Mouse (Mus musculus): ENCODE measurements around the gene Entpd1. TPM values are rescaled to one million over a fixed set of nuclear protein-coding genes. Genes with fewer than 3 reads are reported as not detected.

Gene Entpd1
- polyA plus RNA-seq, 1 experiment from 2014 or later: 10.4 TPM

DNA sequence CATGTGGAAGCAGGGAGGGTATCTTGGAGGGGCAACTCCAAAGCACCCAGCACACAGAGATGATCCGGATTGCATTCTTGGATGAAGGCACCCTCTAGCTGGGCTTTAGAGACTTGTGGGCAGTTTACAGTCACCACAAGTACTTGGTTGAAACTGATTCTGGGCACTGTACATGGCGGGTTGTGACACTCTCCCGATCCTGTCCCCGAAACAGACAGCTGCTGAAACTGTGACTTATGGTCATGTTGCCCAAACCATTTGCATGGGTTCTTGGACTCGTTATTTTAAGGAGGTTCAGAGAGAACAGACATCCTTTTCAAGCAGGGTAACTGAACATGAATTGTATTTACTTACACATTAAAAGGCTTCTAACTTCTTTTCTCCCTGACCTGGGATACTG lies 44.0 kb downstream of the Entpd1 start:
- Histone ChIP-seq H3K36me3 (no peaks in the 10 kb centered on the region), H3K27me3 (replicated peaks) (no peaks in the 10 kb centered on the region), H3K9ac (no peak overlapping the region), H3K4me2 (replicated peaks) (no peak overlapping the region), H3K9me3 (no peaks in the 10 kb centered on the region), H3K27ac (no peak overlapping the region), H3K4me3 (no peak overlapping the region), H3K4me1 (peaks cover 6% of the 10 kb centered on the region; the same call in 1 of the 2 replicates)
- no peak for ATAC-seq (ENCODE audit: low FRiP score, low read depth)
- WGBS: 89% methylated on average over 5 of the region's 5 CpGs

DNA sequence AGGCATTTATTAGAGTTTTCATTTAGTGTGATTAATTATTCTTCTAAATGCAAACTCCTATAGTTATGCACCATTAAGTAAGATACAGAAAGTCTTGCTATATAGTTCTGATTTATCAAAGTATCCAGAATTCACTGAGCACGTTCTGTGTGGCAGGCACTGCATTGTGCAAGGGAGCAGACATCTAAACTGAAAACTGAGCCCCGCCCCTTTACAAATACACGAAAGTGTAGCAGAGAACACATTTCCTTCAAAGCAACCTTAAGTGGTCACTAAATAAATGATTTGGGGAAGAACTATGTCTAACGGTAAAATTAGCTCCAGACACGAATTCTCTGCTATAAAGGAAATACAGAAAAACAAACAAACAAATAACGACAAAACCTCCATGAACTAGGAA lies 46.1 kb downstream of the Entpd1 start:
- no peaks in the 10 kb centered on the region for H3K9me3 ChIP-seq
- no peaks in the 10 kb centered on the region for H3K36me3 ChIP-seq
- H3K4me1 ChIP-seq: peaks cover 6% of the 10 kb centered on the region; the same call in 1 of the 2 replicates
- no peak for ATAC-seq (ENCODE audit: low FRiP score, low read depth)
- 74% methylated on average over 6 of the region's 6 CpGs for WGBS
- H3K27ac ChIP-seq: no peak overlapping the region
- no peak overlapping the region for H3K9ac ChIP-seq
- no peaks in the 10 kb centered on the region for H3K27me3 ChIP-seq (replicated peaks)
- H3K4me3 ChIP-seq: no peak overlapping the region
- no peak overlapping the region for H3K4me2 ChIP-seq (replicated peaks)

DNA sequence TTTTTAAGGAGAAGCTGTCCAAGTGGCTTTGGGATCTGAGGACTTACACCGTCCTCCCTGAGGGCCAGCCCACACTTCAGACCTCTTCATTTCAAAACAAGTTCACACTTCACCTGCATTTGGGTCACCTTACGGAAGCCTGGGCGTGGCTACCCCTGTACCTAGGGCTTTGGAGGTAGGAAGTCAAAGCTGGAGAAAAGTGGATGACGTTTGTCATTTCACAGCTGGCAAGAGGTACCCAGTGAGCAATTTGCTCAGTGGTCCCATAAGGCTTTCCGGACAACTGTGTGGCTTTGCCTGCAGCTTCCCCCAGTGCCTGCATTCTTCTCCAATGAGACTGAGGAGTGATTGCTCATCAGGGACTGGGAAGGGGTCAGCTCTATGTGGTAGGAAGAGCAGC lies 46.8 kb downstream of the Entpd1 start:
- Histone ChIP-seq H3K9ac (no peak overlapping the region), H3K27ac (no peak overlapping the region), H3K27me3 (replicated peaks) (no peaks in the 10 kb centered on the region), H3K36me3 (no peaks in the 10 kb centered on the region), H3K4me2 (replicated peaks) (peak overlapping the region; percentile 64; the same call in 1 of the 2 replicates), H3K4me1 (peaks cover 6% of the 10 kb centered on the region; the same call in 1 of the 2 replicates), H3K4me3 (no peak overlapping the region), H3K9me3 (no peaks in the 10 kb centered on the region)
- ATAC-seq (ENCODE audit: low FRiP score, low read depth): no peak
- WGBS: 51% methylated on average over 5 of the region's 5 CpGs

DNA sequence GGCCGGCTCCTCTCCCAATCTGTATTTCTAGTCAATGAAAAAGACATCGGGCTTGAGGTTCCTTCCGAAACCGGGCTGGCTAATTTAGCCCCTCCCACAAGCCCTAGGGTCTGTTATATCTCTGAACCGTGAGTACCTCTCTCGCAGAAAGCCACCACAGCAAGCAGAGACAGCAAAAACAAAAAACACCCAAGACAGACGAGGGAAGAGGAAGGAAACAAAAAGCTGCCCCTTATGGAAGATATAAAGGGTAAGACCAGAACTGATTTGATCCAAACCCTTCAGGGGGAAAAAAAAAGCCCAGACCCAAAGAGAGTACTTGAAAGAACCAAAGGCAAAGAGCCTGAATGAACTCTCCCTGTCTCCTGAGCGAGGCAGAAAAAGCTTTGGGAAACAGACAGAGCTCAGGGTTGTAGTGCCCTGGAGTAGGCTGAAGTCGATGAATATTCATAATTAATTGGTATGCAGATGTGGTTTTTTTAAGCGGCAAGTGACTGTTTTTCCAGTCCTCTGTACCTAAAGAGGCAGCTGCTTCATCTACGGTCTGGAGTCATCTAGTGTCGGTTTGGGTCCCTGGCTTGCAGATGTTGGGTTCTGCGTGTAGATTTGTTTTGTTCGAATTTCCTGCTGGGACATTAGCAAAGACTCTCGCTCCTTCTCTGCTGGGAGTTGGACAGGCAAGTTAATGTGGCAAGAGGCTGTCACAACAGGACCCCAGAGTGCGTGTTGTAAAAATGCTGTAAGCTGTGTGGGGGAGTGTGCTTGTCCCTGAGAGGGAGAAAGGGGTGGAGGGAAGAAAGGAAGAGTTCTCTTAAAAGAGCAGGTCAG lies 47.7 kb downstream of the Entpd1 start:
- Histone ChIP-seq H3K4me3 (peak overlapping the region; percentile 41), H3K27me3 (replicated peaks) (no peaks in the 10 kb centered on the region), H3K27ac (peak overlapping the region; percentile 51), H3K36me3 (no peaks in the 10 kb centered on the region), H3K9me3 (no peaks in the 10 kb centered on the region), H3K9ac (peak overlapping the region; percentile 55), H3K4me2 (replicated peaks) (peak overlapping the region; percentile 64), H3K4me1 (peaks cover 6% of the 10 kb centered on the region; the same call in 1 of the 2 replicates)
- peak; percentile 83 for ATAC-seq (ENCODE audit: low FRiP score, low read depth)
- WGBS: under 1% methylated on average over 16 of the region's 16 CpGs

DNA sequence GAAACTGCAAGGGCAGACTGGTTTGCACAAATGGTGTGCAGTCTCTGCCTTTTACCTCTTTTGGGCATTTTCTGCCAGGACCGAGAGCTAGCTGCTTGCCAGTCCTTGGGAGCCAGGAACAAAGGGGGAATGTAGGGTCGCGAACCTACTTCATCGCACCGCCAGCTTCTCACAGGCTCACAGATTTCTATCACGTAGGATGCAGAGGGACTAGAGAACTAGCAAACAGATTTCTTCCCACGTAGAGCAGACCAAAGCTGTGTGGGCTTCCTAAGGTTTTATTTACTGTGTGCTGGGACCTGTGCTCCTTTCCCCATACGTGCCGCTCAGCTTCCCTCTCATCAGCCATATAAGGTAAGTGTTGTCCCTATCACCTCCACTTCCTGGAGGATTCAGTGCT lies 48.3 kb downstream of the Entpd1 start:
- no peaks in the 10 kb centered on the region for H3K9me3 ChIP-seq
- ATAC-seq (ENCODE audit: low FRiP score, low read depth): peak; percentile 52; the same call in 1 of the 2 replicates
- H3K4me2 ChIP-seq (replicated peaks): peak overlapping the region; percentile 64
- peaks cover 6% of the 10 kb centered on the region; the same call in 1 of the 2 replicates for H3K4me1 ChIP-seq
- no peaks in the 10 kb centered on the region for H3K36me3 ChIP-seq
- WGBS: 10% methylated on average over 9 of the region's 9 CpGs
- H3K4me3 ChIP-seq: peak overlapping the region; percentile 41
- H3K27me3 ChIP-seq (replicated peaks): no peaks in the 10 kb centered on the region
- H3K9ac ChIP-seq: peak overlapping the region; percentile 55
- H3K27ac ChIP-seq: peak overlapping the region; percentile 51

DNA sequence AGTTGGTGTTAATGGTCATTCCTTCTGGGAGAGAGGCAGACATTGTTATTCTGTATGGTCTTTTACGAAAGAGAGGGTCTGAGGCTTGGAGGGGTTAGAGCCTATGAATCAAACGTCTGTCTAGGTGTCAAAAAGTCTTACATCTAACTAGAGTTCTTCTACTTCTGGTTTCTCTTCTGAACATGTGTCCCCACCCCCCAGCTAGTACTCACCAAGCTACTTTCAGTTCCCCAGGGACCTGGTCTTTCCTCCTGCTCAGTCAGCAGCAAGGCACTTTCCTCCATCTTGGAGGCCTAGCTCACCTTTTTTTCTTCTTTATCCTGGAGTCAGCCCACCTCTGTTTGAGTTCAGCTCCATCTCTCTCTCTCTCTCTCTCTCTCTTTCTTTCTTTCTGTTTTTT lies 48.9 kb downstream of the Entpd1 start:
- Histone ChIP-seq H3K27me3 (replicated peaks) (no peaks in the 10 kb centered on the region), H3K4me1 (peaks cover 6% of the 10 kb centered on the region; the same call in 1 of the 2 replicates), H3K36me3 (no peaks in the 10 kb centered on the region), H3K4me2 (replicated peaks) (peak overlapping the region; percentile 64), H3K9ac (no peak overlapping the region), H3K9me3 (no peaks in the 10 kb centered on the region), H3K27ac (no peak overlapping the region), H3K4me3 (0 out of 2 replicates have a peak overlapping the region, but pooled peaks have one; percentile 41)
- 76% methylated on average over 2 of the region's 2 CpGs for WGBS
- ATAC-seq (ENCODE audit: low FRiP score, low read depth): no peak

DNA sequence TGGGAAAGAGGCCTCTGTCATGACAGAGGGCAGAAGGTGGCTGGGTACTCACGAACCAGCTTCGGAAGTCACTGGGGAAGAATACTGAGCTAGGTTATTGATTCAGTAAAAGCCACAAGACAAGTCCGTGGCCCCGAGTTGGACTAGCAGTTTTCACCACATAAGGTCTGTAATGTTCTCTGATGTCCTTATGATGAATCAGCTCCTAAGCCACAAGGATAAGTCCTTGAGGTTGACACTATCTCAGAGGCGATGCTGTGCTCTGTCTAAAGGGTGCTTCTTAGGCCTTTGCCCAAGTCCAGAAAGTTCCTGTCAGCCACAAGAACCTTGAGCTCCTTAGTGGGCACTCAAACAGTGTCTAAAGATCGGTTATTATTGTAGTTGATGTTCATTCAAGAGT lies 49.7 kb downstream of the Entpd1 start:
- Histone ChIP-seq H3K4me1 (peaks cover 6% of the 10 kb centered on the region; the same call in 1 of the 2 replicates), H3K9me3 (no peaks in the 10 kb centered on the region), H3K9ac (no peak overlapping the region), H3K27ac (no peak overlapping the region), H3K4me2 (replicated peaks) (no peak overlapping the region; the same call in 1 of the 2 replicates), H3K36me3 (no peaks in the 10 kb centered on the region), H3K4me3 (no peak overlapping the region), H3K27me3 (replicated peaks) (no peaks in the 10 kb centered on the region)
- 87% methylated on average over 6 of the region's 6 CpGs for WGBS
- ATAC-seq (ENCODE audit: low FRiP score, low read depth): no peak

DNA sequence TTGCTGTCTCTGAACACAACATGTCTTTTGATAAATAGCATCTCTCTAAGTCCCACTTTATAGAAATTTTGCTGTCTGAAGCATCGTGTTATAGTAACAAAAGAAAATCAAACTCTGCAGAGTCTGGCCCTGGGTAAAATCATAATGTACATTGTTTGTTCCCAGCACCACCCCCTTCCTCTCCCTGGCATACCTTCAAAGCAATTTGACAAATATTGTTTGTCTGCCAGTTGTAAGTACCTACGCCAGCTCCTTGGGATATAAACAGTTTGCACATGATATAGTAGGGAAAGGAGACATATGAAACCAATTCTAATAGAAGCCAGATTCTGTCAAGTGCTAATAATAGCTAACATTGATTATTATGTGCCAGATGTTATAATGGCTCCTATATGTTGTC lies 50.6 kb downstream of the Entpd1 start:
- Histone ChIP-seq H3K4me2 (replicated peaks) (no peak overlapping the region), H3K27me3 (replicated peaks) (no peaks in the 10 kb centered on the region), H3K4me1 (peaks cover 6% of the 10 kb centered on the region; the same call in 1 of the 2 replicates), H3K9me3 (no peaks in the 10 kb centered on the region), H3K9ac (no peak overlapping the region), H3K36me3 (no peaks in the 10 kb centered on the region), H3K27ac (no peak overlapping the region), H3K4me3 (no peak overlapping the region)
- ATAC-seq (ENCODE audit: low FRiP score, low read depth): no peak
- WGBS: 92% methylated on average over 2 of the region's 2 CpGs

DNA sequence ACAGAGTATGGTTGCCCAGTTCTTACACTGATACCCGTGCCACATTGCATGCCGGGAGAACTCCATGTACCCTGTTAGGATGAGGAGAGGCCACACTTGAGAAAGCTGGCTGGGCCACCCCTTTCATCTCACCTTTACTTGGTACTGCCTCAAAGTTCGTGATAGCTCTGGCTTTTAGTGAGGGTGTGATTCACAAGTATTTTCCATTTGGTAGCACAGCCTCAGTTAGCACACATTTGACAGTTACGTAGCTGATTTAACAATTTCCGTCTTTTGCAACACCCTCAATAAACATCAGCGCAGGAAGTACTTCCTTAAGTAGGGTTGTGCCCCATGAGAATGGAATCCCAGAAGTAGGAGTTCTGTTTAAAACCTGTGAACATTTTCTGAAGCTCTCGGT lies 53.6 kb downstream of the Entpd1 start:
- no peaks in the 10 kb centered on the region for H3K9me3 ChIP-seq
- H3K9ac ChIP-seq: no peak overlapping the region
- no peak overlapping the region for H3K4me3 ChIP-seq
- WGBS: 88% methylated on average over 7 of the region's 7 CpGs
- no peak overlapping the region for H3K27ac ChIP-seq
- H3K4me2 ChIP-seq (replicated peaks): no peak overlapping the region
- H3K4me1 ChIP-seq: no peaks in the 10 kb centered on the region
- H3K27me3 ChIP-seq (replicated peaks): no peaks in the 10 kb centered on the region
- H3K36me3 ChIP-seq: no peaks in the 10 kb centered on the region
- no peak for ATAC-seq (ENCODE audit: low FRiP score, low read depth)

DNA sequence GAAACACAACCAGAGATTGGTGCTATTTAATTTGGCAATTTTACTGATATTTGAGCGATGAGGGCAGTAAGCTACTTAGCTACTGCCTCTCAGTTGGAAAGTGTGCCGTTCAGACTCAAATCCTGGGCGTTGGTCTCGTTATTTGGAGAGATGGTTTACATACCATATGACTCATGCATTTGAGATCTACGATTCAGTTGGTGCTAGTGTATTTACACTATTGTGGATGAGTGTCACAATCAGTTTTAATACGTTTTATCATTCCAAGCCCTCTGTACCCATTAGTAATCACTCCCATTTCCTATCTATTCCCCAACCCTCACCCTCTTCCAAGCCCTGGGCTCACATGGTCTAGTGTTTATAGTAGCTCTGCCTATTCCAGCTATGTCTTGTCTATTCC lies 54.9 kb downstream of the Entpd1 start:
- H3K27me3 ChIP-seq (replicated peaks): no peaks in the 10 kb centered on the region
- no peaks in the 10 kb centered on the region for H3K9me3 ChIP-seq
- ATAC-seq (ENCODE audit: low FRiP score, low read depth): no peak
- H3K4me1 ChIP-seq: no peaks in the 10 kb centered on the region
- H3K4me2 ChIP-seq (replicated peaks): no peak overlapping the region
- no peak overlapping the region for H3K9ac ChIP-seq
- no peak overlapping the region for H3K27ac ChIP-seq
- no peak overlapping the region for H3K4me3 ChIP-seq
- H3K36me3 ChIP-seq: no peaks in the 10 kb centered on the region
- WGBS: 87% methylated on average over 6 of the region's 6 CpGs

DNA sequence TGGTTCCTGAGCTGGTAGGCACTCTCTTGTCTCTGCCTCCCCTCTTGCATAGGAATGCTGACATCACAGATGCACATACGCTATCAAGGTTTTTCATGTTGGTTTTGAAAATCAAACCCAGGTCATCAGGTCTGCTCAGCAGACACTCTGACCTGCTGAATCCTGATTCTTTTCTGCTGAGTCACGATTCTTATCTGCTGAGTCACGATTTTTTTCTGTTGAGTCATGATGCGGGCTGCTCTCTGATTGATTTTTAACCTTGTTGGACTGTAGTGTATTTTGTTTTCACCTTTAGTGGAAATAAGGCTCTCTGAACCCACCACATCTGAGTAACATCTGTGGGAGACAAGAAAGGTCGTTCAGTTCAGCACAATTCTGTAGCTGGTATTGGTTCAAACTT lies 63.2 kb downstream of the Entpd1 start:
- H3K4me3 ChIP-seq: no peak overlapping the region
- H3K9ac ChIP-seq: no peak overlapping the region
- no peaks in the 10 kb centered on the region for H3K27me3 ChIP-seq (replicated peaks)
- H3K4me1 ChIP-seq: no peaks in the 10 kb centered on the region
- ATAC-seq (ENCODE audit: low FRiP score, low read depth): no peak
- H3K4me2 ChIP-seq (replicated peaks): no peak overlapping the region
- 88% methylated on average over 5 of the region's 5 CpGs for WGBS
- no peak overlapping the region for H3K27ac ChIP-seq
- no peaks in the 10 kb centered on the region for H3K36me3 ChIP-seq
- no peaks in the 10 kb centered on the region for H3K9me3 ChIP-seq

DNA sequence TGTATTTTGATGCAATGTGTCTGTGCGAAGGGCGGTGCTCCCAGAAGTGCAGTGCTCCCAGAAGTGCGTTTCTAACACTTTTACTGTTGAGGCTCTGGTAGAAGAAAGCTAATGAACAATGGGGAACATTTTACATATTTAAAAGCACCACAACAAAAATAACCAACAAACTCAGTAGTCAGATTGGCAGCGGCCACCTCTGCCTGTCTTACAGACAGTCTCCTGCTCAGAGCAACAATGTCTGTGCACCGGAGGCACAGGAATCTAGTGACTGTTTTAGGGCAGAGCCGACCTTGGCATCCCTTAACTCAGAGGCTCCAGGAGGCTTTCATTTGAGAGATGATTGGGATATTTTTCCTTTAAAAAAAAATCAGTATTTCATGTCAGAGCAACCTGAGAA lies 65.9 kb downstream of the Entpd1 start:
- no peak for ATAC-seq (ENCODE audit: low FRiP score, low read depth)
- Histone ChIP-seq H3K9me3 (no peaks in the 10 kb centered on the region), H3K9ac (no peak overlapping the region), H3K27ac (no peak overlapping the region), H3K4me2 (replicated peaks) (no peak overlapping the region), H3K4me1 (no peaks in the 10 kb centered on the region), H3K4me3 (no peak overlapping the region), H3K36me3 (no peaks in the 10 kb centered on the region), H3K27me3 (replicated peaks) (no peaks in the 10 kb centered on the region)
- 88% methylated on average over 6 of the region's 6 CpGs for WGBS
